Mouse (Mus musculus): ENCODE data around the gene Gm12830. TPM values are rescaled to one million over a fixed set of nuclear protein-coding genes. Genes with fewer than 3 reads are reported as not detected.

Gene Gm12830
- total RNA-seq, 2 experiments from 2014 or later: not detected

Other genes starting within 250 kb of the Gm12830 start
- gene Foxd2, start 87.2 kb downstream of the Gm12830 start, total RNA-seq (2021): under 1 TPM; 0.58 to 0.91 TPM
- not detected for gene Foxe3, start 104.3 kb downstream of the Gm12830 start, total RNA-seq (2021)
- gene Cmpk1, start 165.5 kb downstream of the Gm12830 start, total RNA-seq (2021): 10 to 100 TPM; 68.2 to 79.4 TPM
- under 1 TPM; 0.59 to 0.63 TPM for gene Stil, start 178.4 kb downstream of the Gm12830 start, total RNA-seq (2021)
- gene Tal1, start 234.7 kb downstream of the Gm12830 start, total RNA-seq (2021): 1 to 10 TPM; 1.3 to 1.4 TPM